Mouse (Mus musculus): ENCODE measurements around the gene Dpp9. TPM values are rescaled to one million over a fixed set of nuclear protein-coding genes. Genes with fewer than 3 reads are reported as not detected.
"Not testable (repeated sequence)": the region's sequence is repeated elsewhere in the genome, so short reads cannot be mapped to it uniquely, and the experiment has no call there.

The Dpp9 gene
- 25.6 and 28.8 TPM in 2 replicates for polyA plus RNA-seq (2015; fragmentation: Nextera tagmentation; extraction: Ambion mirVana)

- Histone ChIP-seq H3K27ac (replicated peaks) (peak within 1 kb of the TSS; percentile 89), H3K9me3 (no peaks in the 10 kb centered on the region), H3K36me3 (no peaks in the 10 kb centered on the region), H3K4me1 (replicated peaks) (peaks cover 39% of the 10 kb centered on the region), H3K9ac (peak within 1 kb of the TSS; percentile 73), H3K27me3 (no peaks in the 10 kb centered on the region), H3K4me2 (peak within 1 kb of the TSS; percentile 92), H3K4me3 (peak within 1 kb of the TSS; percentile 91)
- ATAC-seq (ENCODE audit: low FRiP score, low read depth), result peak; percentile 99
- WGBS, result under 1% methylated on average over 76 of the region's 78 CpGs
Observed at GRCm38 (mm10) chr17:56218377-56219191, at the start of gene Dpp9. Dpp9 (minus strand) TSS chr17:56218905.

- no peak overlapping the region for H3K27ac ChIP-seq (replicated peaks)
- H3K27me3 ChIP-seq, result no peaks in the 10 kb centered on the region
- peaks cover 12% of the 10 kb centered on the region for H3K36me3 ChIP-seq
- no peak for ATAC-seq (ENCODE audit: low FRiP score, low read depth)
- 63% methylated on average over 3 of the region's 3 CpGs for WGBS
- H3K4me3 ChIP-seq, result no peak overlapping the region
- no peaks in the 10 kb centered on the region for H3K9me3 ChIP-seq
- H3K4me2 ChIP-seq, result no peak overlapping the region
- H3K9ac ChIP-seq, result no peak overlapping the region
- peaks cover 30% of the 10 kb centered on the region for H3K4me1 ChIP-seq (replicated peaks)
Observed at GRCm38 (mm10) chr17:56266271-56266670, 47.6 kb upstream of the Dpp9 start.

- WGBS, result 96% methylated on average over 3 of the region's 3 CpGs
- Histone ChIP-seq H3K36me3 (peaks cover 16% of the 10 kb centered on the region), H3K4me1 (replicated peaks) (peaks cover 34% of the 10 kb centered on the region), H3K4me2 (no peak overlapping the region), H3K9ac (no peak overlapping the region), H3K4me3 (no peak overlapping the region), H3K27me3 (no peaks in the 10 kb centered on the region), H3K9me3 (no peaks in the 10 kb centered on the region), H3K27ac (replicated peaks) (no peak overlapping the region)
- no peak for ATAC-seq (ENCODE audit: low FRiP score, low read depth)
Observed at GRCm38 (mm10) chr17:56265869-56266268, 47.2 kb upstream of the Dpp9 start.

GRCm38 (mm10) chr17:56265011-56265410 lies 46.3 kb upstream of the Dpp9 start:
- peaks cover 42% of the 10 kb centered on the region for H3K4me1 ChIP-seq (replicated peaks)
- no peaks in the 10 kb centered on the region for H3K9me3 ChIP-seq
- H3K4me2 ChIP-seq, result no peak overlapping the region
- H3K9ac ChIP-seq, result no peak overlapping the region
- no peak overlapping the region for H3K27ac ChIP-seq (replicated peaks)
- ATAC-seq (ENCODE audit: low FRiP score, low read depth), result no peak
- H3K27me3 ChIP-seq, result no peaks in the 10 kb centered on the region
- no peak overlapping the region for H3K4me3 ChIP-seq
- WGBS, result 94% methylated on average over 4 of the region's 4 CpGs
- peaks cover 22% of the 10 kb centered on the region for H3K36me3 ChIP-seq

GRCm38 (mm10) chr17:56264020-56264419 lies 45.3 kb upstream of the Dpp9 start:
- Histone ChIP-seq H3K9me3 (no peaks in the 10 kb centered on the region), H3K9ac (no peak overlapping the region), H3K4me2 (no peak overlapping the region), H3K4me3 (no peak overlapping the region), H3K27me3 (no peaks in the 10 kb centered on the region), H3K4me1 (replicated peaks) (peaks cover 47% of the 10 kb centered on the region), H3K27ac (replicated peaks) (no peak overlapping the region), H3K36me3 (peaks cover 32% of the 10 kb centered on the region)
- ATAC-seq (ENCODE audit: low FRiP score, low read depth), result peak; percentile 59; the same call in 1 of the 2 replicates
- 20% methylated on average over 8 of the region's 8 CpGs for WGBS

- no peak overlapping the region for H3K9ac ChIP-seq
- ATAC-seq (ENCODE audit: low FRiP score, low read depth), result no peak
- H3K4me3 ChIP-seq, result no peak overlapping the region
- H3K36me3 ChIP-seq, result peaks cover 37% of the 10 kb centered on the region
- H3K27ac ChIP-seq (replicated peaks), result no peak overlapping the region
- WGBS, result 85% methylated on average over 3 of the region's 3 CpGs
- peaks cover 54% of the 10 kb centered on the region for H3K4me1 ChIP-seq (replicated peaks)
- H3K9me3 ChIP-seq, result no peaks in the 10 kb centered on the region
- no peaks in the 10 kb centered on the region for H3K27me3 ChIP-seq
- no peak overlapping the region for H3K4me2 ChIP-seq
Observed at GRCm38 (mm10) chr17:56262645-56263094, 44.0 kb upstream of the Dpp9 start.

GRCm38 (mm10) chr17:56261166-56261565 lies 42.5 kb upstream of the Dpp9 start:
- H3K9me3 ChIP-seq, result no peaks in the 10 kb centered on the region
- peaks cover 37% of the 10 kb centered on the region for H3K36me3 ChIP-seq
- H3K27me3 ChIP-seq, result no peaks in the 10 kb centered on the region
- no peak overlapping the region for H3K4me2 ChIP-seq
- 70% methylated on average over 3 of the region's 3 CpGs for WGBS
- no peak overlapping the region for H3K9ac ChIP-seq
- no peak for ATAC-seq (ENCODE audit: low FRiP score, low read depth)
- H3K27ac ChIP-seq (replicated peaks), result no peak overlapping the region
- H3K4me3 ChIP-seq, result no peak overlapping the region
- peaks cover 59% of the 10 kb centered on the region for H3K4me1 ChIP-seq (replicated peaks)

GRCm38 (mm10) chr17:56259301-56260037 lies 40.8 kb upstream of the Dpp9 start:
- H3K9me3 ChIP-seq, result no peaks in the 10 kb centered on the region
- peak overlapping the region; percentile 95 for H3K4me2 ChIP-seq
- H3K4me1 ChIP-seq (replicated peaks), result peaks cover 70% of the 10 kb centered on the region
- no peak overlapping the region for H3K9ac ChIP-seq
- no peak for ATAC-seq (ENCODE audit: low FRiP score, low read depth)
- peaks cover 37% of the 10 kb centered on the region for H3K36me3 ChIP-seq
- no peaks in the 10 kb centered on the region for H3K27me3 ChIP-seq
- H3K4me3 ChIP-seq, result no peak overlapping the region
- 90% methylated on average over 10 of the region's 10 CpGs for WGBS
- no peak overlapping the region for H3K27ac ChIP-seq (replicated peaks)

GRCm38 (mm10) chr17:56258812-56259211 lies 40.1 kb upstream of the Dpp9 start:
- H3K36me3 ChIP-seq, result peaks cover 37% of the 10 kb centered on the region
- ATAC-seq (ENCODE audit: low FRiP score, low read depth); H3K9me3 ChIP-seq; H3K27me3 ChIP-seq; H3K4me3 ChIP-seq; H3K9ac ChIP-seq; H3K27ac ChIP-seq (replicated peaks): not testable (repeated sequence)
- H3K4me2 ChIP-seq, result peak overlapping the region; percentile 95
- whole genome bisulfite sequencing, result 88% methylated on average over 2 of the region's 2 CpGs
- H3K4me1 ChIP-seq (replicated peaks), result peaks cover 70% of the 10 kb centered on the region

GRCm38 (mm10) chr17:56258269-56258668 lies 39.6 kb upstream of the Dpp9 start:
- H3K9ac ChIP-seq; H3K9me3 ChIP-seq; H3K27ac ChIP-seq (replicated peaks); H3K27me3 ChIP-seq; ATAC-seq (ENCODE audit: low FRiP score, low read depth): not testable (repeated sequence)
- WGBS, result 95% methylated on average over 19 of the region's 19 CpGs
- Histone ChIP-seq H3K4me3 (peak overlapping the region; percentile 54), H3K36me3 (peaks cover 36% of the 10 kb centered on the region), H3K4me1 (replicated peaks) (peaks cover 70% of the 10 kb centered on the region), H3K4me2 (peak overlapping the region; percentile 95)

GRCm38 (mm10) chr17:56257181-56257894 lies 38.6 kb upstream of the Dpp9 start:
- ATAC-seq (ENCODE audit: low FRiP score, low read depth), result no peak
- H3K27me3 ChIP-seq, result no peaks in the 10 kb centered on the region
- peaks cover 62% of the 10 kb centered on the region for H3K4me1 ChIP-seq (replicated peaks)
- H3K4me2 ChIP-seq, result peak overlapping the region; percentile 95
- H3K9ac ChIP-seq, result peak overlapping the region; percentile 52
- no peaks in the 10 kb centered on the region for H3K9me3 ChIP-seq
- WGBS, result 11% methylated on average over 56 of the region's 58 CpGs
- peak overlapping the region; percentile 86 for H3K27ac ChIP-seq (replicated peaks)
- H3K36me3 ChIP-seq, result peaks cover 31% of the 10 kb centered on the region
- peak overlapping the region; percentile 54 for H3K4me3 ChIP-seq

Data from hindbrain, embryonic 15.5 days (tissue).